Mouse (Mus musculus) bone marrow, adult 2 months (tissue): Measurements from ENCODE around the gene Itgb6.

Experiments
- CTCF ChIP-seq: fragments of 200-500 bp; IDR thresholded peaks from 2 replicates; pipeline ENCODE4 v1.5.1; 2011; ENCODE audit warnings: low read length, control low read depth; ENCODE audit not compliant: control insufficient read depth, insufficient read depth
- POLR2A ChIP-seq: fragments of 200-500 bp; IDR thresholded peaks from 2 replicates; pipeline ENCODE4 v1.6.1; 2011; ENCODE audit warnings: low read depth, mild to moderate bottlenecking, control low read depth, low read length, borderline replicate concordance; ENCODE audit not compliant: control insufficient read depth

DNA sequence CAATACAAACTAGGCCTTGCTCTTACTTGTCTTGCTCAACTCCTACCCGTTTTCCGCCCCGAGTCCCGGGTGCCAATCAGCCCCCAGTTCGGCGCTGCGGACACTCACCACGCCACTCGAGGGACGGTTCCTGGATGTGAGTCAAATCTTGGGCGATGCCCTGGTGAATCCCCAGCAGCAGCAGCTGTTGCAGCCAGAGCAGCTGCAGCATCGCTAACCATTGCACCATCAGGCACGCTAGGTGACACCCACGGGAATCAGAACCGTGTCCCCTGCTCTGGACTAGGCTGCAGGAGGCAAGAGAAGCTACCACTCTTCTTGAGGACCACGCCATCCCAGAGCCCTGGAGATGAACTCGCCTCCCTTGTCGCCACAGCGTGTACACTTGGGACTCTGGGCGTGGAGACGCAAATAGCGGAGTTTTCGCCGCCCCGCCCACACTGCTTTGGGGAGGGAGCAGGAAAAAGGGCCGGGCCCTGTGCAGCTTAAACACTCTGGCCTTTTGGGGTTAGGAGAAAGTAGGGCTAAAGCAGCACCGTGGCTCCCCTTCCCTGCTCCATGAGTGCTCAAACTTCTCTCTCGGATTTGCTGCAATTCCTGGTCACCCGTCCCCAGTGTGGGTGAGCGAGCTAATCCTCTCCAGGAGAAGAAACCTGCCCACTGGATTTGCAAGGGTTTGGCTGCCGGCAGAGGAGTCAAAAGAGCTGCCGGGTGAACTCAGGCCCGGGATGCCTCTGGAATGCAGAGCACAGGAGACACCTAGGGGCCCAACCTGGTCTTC, 169.4 kb downstream of the Itgb6 start, which contains the start of gene Pla2r1:
- TF ChIP-seq CTCF (no peak), POLR2A (no peak)
